In the genomic region with DNA sequence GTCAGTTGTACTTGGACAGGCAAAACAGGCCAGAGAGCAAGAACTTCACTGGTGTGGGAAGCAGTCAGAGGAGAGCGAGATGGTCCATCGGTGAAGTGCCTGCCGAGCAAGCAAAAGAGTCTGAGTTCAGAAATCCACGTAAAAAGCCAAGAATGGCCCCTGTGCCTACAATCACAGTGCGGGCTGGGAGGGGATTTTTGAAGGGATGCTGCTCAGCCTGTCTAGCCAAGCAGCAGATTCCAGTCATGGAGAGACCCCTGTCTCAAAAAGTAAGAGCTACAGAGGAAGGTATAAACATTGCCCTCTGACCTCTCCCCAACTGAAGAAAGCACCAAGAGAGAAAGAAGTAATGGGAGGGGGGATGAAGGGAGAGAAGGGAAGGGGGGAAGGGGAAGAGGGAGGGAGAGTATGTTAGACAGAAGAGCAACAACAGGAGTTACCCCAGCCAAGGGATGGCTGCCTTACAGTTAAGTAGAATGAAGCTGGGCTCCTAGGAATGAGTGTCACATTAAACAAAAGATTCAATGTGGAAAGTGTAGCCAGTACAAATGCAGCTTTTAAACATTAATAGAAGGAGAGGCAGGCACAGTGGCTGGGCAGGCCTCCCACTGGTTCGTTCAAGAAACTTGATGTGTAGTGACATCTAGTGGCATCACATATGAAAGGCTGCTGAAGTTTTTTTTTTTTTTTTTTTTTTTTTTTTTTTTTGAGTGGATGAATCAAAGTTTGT, we compare ENCODE assay signal across 7 mouse cellular contexts.
A peak's percentile ranks its signal among the peaks of the same experiment; 100 is the strongest.
DNase-seq lines count a peak whose midpoint lies in the region; ATAC-seq and TF ChIP-seq lines count a peak whose summit lies in the region.

No protein-coding gene starts in this region.

- TF ChIP-seq POLR2A in ES-Bruce4 (IDR thresholded peaks at IDR 0.05; ENCODE audit: insufficient read depth, low read length), result no peak

- no peak for TF ChIP-seq EP300 in ES-Bruce4 (IDR thresholded peaks at IDR 0.05; ENCODE audit: insufficient read depth, low read depth, low read length)

- H3K36me3 ChIP-seq in ES-Bruce4 (ENCODE audit: control insufficient read depth, insufficient read depth, low read length, poor library complexity, severe bottlenecking), result no peaks in the 10 kb centered on the region
- H3K36me3 ChIP-seq in forebrain, embryonic 12.5 days (replicated peaks), result no peaks in the 10 kb centered on the region
- no peaks in the 10 kb centered on the region for H3K36me3 ChIP-seq in hindbrain, embryonic 10.5 days
- no peaks in the 10 kb centered on the region for H3K36me3 ChIP-seq in midbrain, embryonic 10.5 days
- no peaks in the 10 kb centered on the region for H3K36me3 ChIP-seq in stomach, embryonic 14.5 days (ENCODE audit: control insufficient read depth, insufficient read depth, low read length)

- no peak overlapping the region for H3K4me2 ChIP-seq in forebrain, embryonic 12.5 days
- no peak overlapping the region for H3K4me2 ChIP-seq in stomach, embryonic 14.5 days (replicated peaks; ENCODE audit: low read depth, low read length)

- no peaks in the 10 kb centered on the region for H3K27me3 ChIP-seq in ES-Bruce4 (ENCODE audit: control insufficient read depth, insufficient read depth, low read length, poor library complexity, severe bottlenecking)
- no peaks in the 10 kb centered on the region for H3K27me3 ChIP-seq in forebrain, embryonic 12.5 days
- H3K27me3 ChIP-seq in hindbrain, embryonic 10.5 days (ENCODE audit: insufficient read depth, poor library complexity, severe bottlenecking), result no peaks in the 10 kb centered on the region
- no peaks in the 10 kb centered on the region; the same call in 1 of the 2 replicates for H3K27me3 ChIP-seq in midbrain, embryonic 10.5 days (ENCODE audit: low read depth, poor library complexity, severe bottlenecking)
- H3K27me3 ChIP-seq in stomach, embryonic 14.5 days (ENCODE audit: control insufficient read depth, insufficient read depth, low read length), result no peaks in the 10 kb centered on the region

- peak; percentile 71 for ATAC-seq in forebrain, embryonic 12.5 days (ENCODE audit: low FRiP score)
- peak; percentile 69; the same call in 1 of the 2 replicates for ATAC-seq in stomach, embryonic 14.5 days (ENCODE audit: insufficient number of reproducible peaks, insufficient read depth, low FRiP score, low read depth)

- H3K27ac ChIP-seq in ES-Bruce4 (ENCODE audit: insufficient read depth, low read length), result no peak overlapping the region
- H3K27ac ChIP-seq in forebrain, embryonic 12.5 days, result no peak overlapping the region
- H3K27ac ChIP-seq in hindbrain, embryonic 10.5 days, result peak overlapping the region; percentile 45
- peak overlapping the region; percentile 42; the same call in 1 of the 2 replicates for H3K27ac ChIP-seq in midbrain, embryonic 10.5 days (replicated peaks)
- no peak overlapping the region for H3K27ac ChIP-seq in stomach, embryonic 14.5 days (ENCODE audit: low read length)

- peak; percentile 51 for TF ChIP-seq CTCF in ES-Bruce4 (IDR thresholded peaks at IDR 0.05; ENCODE audit: low read depth, low read length)

- no peaks in the 10 kb centered on the region for H3K4me1 ChIP-seq in ES-Bruce4 (ENCODE audit: control insufficient read depth, insufficient read depth, low read length)
- peaks cover 11% of the 10 kb centered on the region; the same call in 1 of the 2 replicates for H3K4me1 ChIP-seq in forebrain, embryonic 12.5 days
- peaks cover 10% of the 10 kb centered on the region for H3K4me1 ChIP-seq in hindbrain, embryonic 10.5 days (replicated peaks)
- peaks cover 24% of the 10 kb centered on the region for H3K4me1 ChIP-seq in midbrain, embryonic 10.5 days
- H3K4me1 ChIP-seq in stomach, embryonic 14.5 days (ENCODE audit: control insufficient read depth, insufficient read depth, low read length), result no peaks in the 10 kb centered on the region

- H3K9me3 ChIP-seq in ES-Bruce4 (replicated peaks; ENCODE audit: control insufficient read depth, insufficient read depth, low read length, poor library complexity, severe bottlenecking), result no peaks in the 10 kb centered on the region
- no peaks in the 10 kb centered on the region for H3K9me3 ChIP-seq in forebrain, embryonic 12.5 days
- no peaks in the 10 kb centered on the region for H3K9me3 ChIP-seq in hindbrain, embryonic 10.5 days
- no peaks in the 10 kb centered on the region for H3K9me3 ChIP-seq in midbrain, embryonic 10.5 days (replicated peaks)
- no peaks in the 10 kb centered on the region for H3K9me3 ChIP-seq in stomach, embryonic 14.5 days (ENCODE audit: control insufficient read depth, low read depth, low read length)

- 38% methylated on average over 6 of the region's 6 CpGs for WGBS in forebrain, embryonic 12.5 days
- WGBS in hindbrain, embryonic 10.5 days, result 42% methylated on average over 6 of the region's 6 CpGs
- 36% methylated on average over 6 of the region's 6 CpGs for WGBS in midbrain, embryonic 10.5 days
- 49% methylated on average over 6 of the region's 6 CpGs for WGBS in stomach, embryonic 14.5 days

- DNase-seq in NIH3T3 (ENCODE audit: low read depth), result peak; percentile 82
- peak; percentile 16 for DNase-seq in hindbrain, embryonic 10.5 days (ENCODE audit: low spot score)
- DNase-seq in layer of hippocampus, adult 9-10 months (ENCODE audit: low spot score), result peak; percentile 24
- DNase-seq in midbrain, embryonic 10.5 days (ENCODE audit: low spot score), result peak; percentile 48

- no peak overlapping the region for H3K9ac ChIP-seq in ES-Bruce4 (ENCODE audit: low read depth, poor library complexity, severe bottlenecking)
- H3K9ac ChIP-seq in forebrain, embryonic 12.5 days, result no peak overlapping the region
- H3K9ac ChIP-seq in stomach, embryonic 14.5 days (replicated peaks; ENCODE audit: low read depth, low read length), result no peak overlapping the region

- H3K4me3 ChIP-seq in ES-Bruce4 (ENCODE audit: low read depth, low read length), result no peak overlapping the region
- H3K4me3 ChIP-seq in forebrain, embryonic 12.5 days (replicated peaks), result no peak overlapping the region
- H3K4me3 ChIP-seq in hindbrain, embryonic 10.5 days, result no peak overlapping the region
- no peak overlapping the region for H3K4me3 ChIP-seq in midbrain, embryonic 10.5 days
- H3K4me3 ChIP-seq in stomach, embryonic 14.5 days (ENCODE audit: low read depth, low read length), result no peak overlapping the region

Comparison
In these comparisons a context has a peak if more than half of its experiments do, and no peak if none do; other contexts are left out.
1. H3K27ac ChIP-seq: peak in hindbrain, embryonic 10.5 days (single experiment) and midbrain, embryonic 10.5 days (single experiment); none in ES-Bruce4 (single experiment), forebrain, embryonic 12.5 days (single experiment) and stomach, embryonic 14.5 days (single experiment).
2. DNase-seq: peak in every context shown above with its lines; median percentile 82 in NIH3T3; 48 in midbrain, embryonic 10.5 days; 24 in layer of hippocampus, adult 9-10 months; 16 in hindbrain, embryonic 10.5 days.